Mouse (Mus musculus) lung, adult 2 months (tissue): ENCODE data around the gene Akr1b8.

ENCODE experiments used
- CTCF ChIP-seq: fragments of 200-500 bp; IDR thresholded peaks from 2 replicates; pipeline ENCODE4 v1.5.1; 2011; ENCODE audit warnings: mild to moderate bottlenecking, low read length, control low read depth; ENCODE audit not compliant: insufficient read depth
- POLR2A ChIP-seq: fragments of 200-500 bp; IDR thresholded peaks from 2 replicates; pipeline ENCODE4 v1.6.1; 2011; ENCODE audit warnings: low read depth, mild to moderate bottlenecking, control low read depth, low read length, borderline replicate concordance; ENCODE audit errors: extremely low read depth

DNA sequence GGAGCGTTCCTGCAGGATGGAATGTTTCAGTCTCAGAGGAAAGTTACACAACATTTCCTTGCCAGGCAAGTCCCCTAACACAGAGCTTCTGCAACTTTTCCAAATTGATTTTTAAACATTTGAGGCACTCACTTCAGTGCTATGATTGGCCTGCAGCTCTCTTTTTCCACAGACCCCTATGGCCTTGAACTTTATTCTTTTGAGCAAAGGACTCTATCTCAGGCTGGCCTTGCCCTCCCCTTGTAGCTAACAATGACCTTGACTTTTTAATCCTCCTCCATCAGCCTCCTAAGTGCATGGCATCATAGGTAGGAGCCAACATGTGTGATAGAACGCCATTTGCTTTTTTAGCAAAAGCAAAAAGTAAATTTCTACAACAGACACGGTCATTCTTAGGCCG, 52.8 kb downstream of the Akr1b8 start:
- TF ChIP-seq CTCF, result no peak
- no peak for TF ChIP-seq POLR2A
